Mouse (Mus musculus) thymus, adult 2 months (tissue): ENCODE data around the gene Rtn4.

Experiments
- CTCF ChIP-seq: fragments of 200-500 bp; IDR thresholded peaks from 2 replicates; pipeline ENCODE4 v1.5.1; 2012; ENCODE audit warnings: mild to moderate bottlenecking, control low read depth, low read length, moderate library complexity, borderline replicate concordance; ENCODE audit not compliant: control insufficient read depth, poor library complexity, insufficient read depth; ENCODE audit errors: extremely low read depth
- POLR2A ChIP-seq: fragments of 200-500 bp; IDR thresholded peaks from 2 replicates; pipeline ENCODE4 v1.6.1; 2012; ENCODE audit warnings: mild to moderate bottlenecking, low read length, control low read depth, moderate library complexity; ENCODE audit not compliant: control insufficient read depth, poor library complexity, insufficient read depth; ENCODE audit errors: extremely low read depth

DNA sequence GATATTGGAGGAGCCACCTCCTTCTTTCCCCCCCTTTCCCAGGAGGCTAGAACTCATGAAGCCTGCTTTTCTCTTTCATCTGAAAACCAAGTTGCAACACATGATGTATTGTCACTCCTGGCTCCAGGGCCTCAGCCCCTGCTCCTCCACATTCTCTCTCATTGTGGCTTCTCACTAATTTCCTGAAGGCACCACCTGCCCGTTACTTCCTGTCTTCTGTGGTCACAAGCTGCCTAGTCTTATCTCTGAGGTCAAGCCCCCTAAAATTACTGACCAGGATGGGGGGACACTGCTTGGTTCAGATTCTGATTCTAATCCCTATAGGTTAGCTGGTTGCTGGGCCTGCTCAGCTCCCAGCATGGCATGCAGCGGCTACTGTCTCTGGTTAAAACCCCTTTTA is 82.0 kb downstream of the Rtn4 start:
- no peak for TF ChIP-seq CTCF
- TF ChIP-seq POLR2A = no peak
